Mouse (Mus musculus) myocyte (in vitro differentiated cells): ENCODE measurements around the gene Cpeb1.

ENCODE experiments used
- CEBPB ChIP-seq: IDR thresholded peaks from 2 replicates; pipeline ENCODE4 v1.6.1; 2011; ENCODE audit warnings: mild to moderate bottlenecking, moderate library complexity; ENCODE audit not compliant: poor library complexity, insufficient read depth, severe bottlenecking
- E2F4 ChIP-seq: IDR thresholded peaks from one replicate; pipeline ENCODE4 v1.6.1; 2011; ENCODE audit warnings: mild to moderate bottlenecking, control low read depth, moderate library complexity; ENCODE audit not compliant: insufficient read depth
- MAX ChIP-seq: IDR thresholded peaks from one replicate; pipeline ENCODE4 v1.6.1; 2011; ENCODE audit warnings: low read depth, mild to moderate bottlenecking, control low read depth
- MYOD1 ChIP-seq, 3 experiments: IDR thresholded peaks; one replicate each; pipeline ENCODE4 v1.6.1; 2011; ENCODE audit warnings: control low read depth in 2 of 3, low read depth in 2 of 3, mild to moderate bottlenecking in 2 of 3, moderate library complexity in 1 of 3; ENCODE audit not compliant: insufficient read length in 2 of 3, control insufficient read depth in 1 of 3
- MYOG ChIP-seq, 3 experiments: IDR thresholded peaks; one replicate each; pipeline ENCODE4 v1.6.1; 2011; ENCODE audit warnings: control low read depth in 2 of 3, low read depth in 2 of 3, mild to moderate bottlenecking in 2 of 3; ENCODE audit not compliant: insufficient read length in 2 of 3, control insufficient read depth in 1 of 3, insufficient read depth in 1 of 3
- POLR2A ChIP-seq: IDR thresholded peaks from one replicate; pipeline ENCODE4 v1.6.1; 2011; ENCODE audit warnings: low read depth, mild to moderate bottlenecking, control low read depth, moderate library complexity; ENCODE audit not compliant: insufficient read length
- POLR2AphosphoS2 ChIP-seq: IDR thresholded peaks from one replicate; pipeline ENCODE4 v1.6.1; 2011; ENCODE audit warnings: low read depth, control low read depth; ENCODE audit not compliant: insufficient read length
- REST ChIP-seq: IDR thresholded peaks from one replicate; pipeline ENCODE4 v1.6.1; 2011; ENCODE audit warnings: mild to moderate bottlenecking, control low read depth, moderate library complexity; ENCODE audit not compliant: insufficient read depth, insufficient read length
- SRF ChIP-seq: IDR thresholded peaks from one replicate; pipeline ENCODE4 v1.6.1; 2011; ENCODE audit warnings: low read depth; ENCODE audit not compliant: control insufficient read depth, insufficient read length
- TCF12 ChIP-seq: IDR thresholded peaks from one replicate; pipeline ENCODE4 v1.6.1; 2011; ENCODE audit warnings: mild to moderate bottlenecking, control low read depth; ENCODE audit not compliant: poor library complexity, insufficient read depth, severe bottlenecking
- TCF3 ChIP-seq: IDR thresholded peaks from one replicate; pipeline ENCODE4 v1.6.1; 2011; ENCODE audit warnings: low read depth, control low read depth; ENCODE audit not compliant: insufficient read length
- USF1 ChIP-seq: IDR thresholded peaks from one replicate; pipeline ENCODE4 v1.6.1; 2011; ENCODE audit warnings: low read depth, mild to moderate bottlenecking, control low read depth, moderate library complexity

DNA sequence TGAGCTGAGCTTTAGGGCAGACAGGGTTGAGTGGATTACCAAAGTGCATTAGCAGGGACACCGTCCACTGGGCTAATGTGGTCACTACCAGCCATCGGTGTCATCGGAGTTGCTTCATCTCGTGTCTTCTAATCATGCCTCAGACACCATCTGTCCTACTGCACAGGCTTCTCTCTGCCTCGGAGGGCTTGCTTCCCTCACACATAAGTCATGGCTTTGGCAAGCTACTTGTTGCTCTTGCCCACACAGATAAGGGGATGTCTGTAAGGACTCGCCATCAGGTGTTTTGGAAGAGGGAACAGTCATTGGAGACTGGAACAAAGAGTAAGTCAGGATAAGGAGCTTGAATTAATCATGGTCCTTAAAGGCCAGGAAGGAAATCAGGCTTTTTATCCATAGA, 146.0 kb downstream of the Cpeb1 start:
- no peak for TF ChIP-seq MYOD1 (IDR thresholded peaks at IDR 0.05; ENCODE audit: control insufficient read depth in 1 of 3, insufficient read length in 2 of 3, low read depth in 2 of 3)
- TF ChIP-seq MAX: no peak
- no peak for TF ChIP-seq POLR2A
- TF ChIP-seq MYOG (IDR thresholded peaks at IDR 0.05; ENCODE audit: control insufficient read depth in 1 of 3, insufficient read depth in 1 of 3, insufficient read length in 2 of 3, low read depth in 2 of 3): no peak
- no peak for TF ChIP-seq USF1
- TF ChIP-seq TCF12: no peak
- TF ChIP-seq CEBPB: no peak
- no peak for TF ChIP-seq SRF
- TF ChIP-seq REST: no peak
- TF ChIP-seq TCF3: no peak
- TF ChIP-seq POLR2AphosphoS2: no peak
- TF ChIP-seq E2F4: no peak
